Mouse (Mus musculus) hindbrain, embryonic 16.5 days (tissue): ENCODE data around the gene Hspa1a. TPM values are rescaled to one million over a fixed set of nuclear protein-coding genes. Genes with fewer than 3 reads are reported as not detected.
"Not testable (repeated sequence)": the region's sequence is repeated elsewhere in the genome, so short reads cannot be mapped to it uniquely, and the experiment has no call there.

ENCODE experiments used
- ATAC-seq: fragments of 200-750 bp; cut with Nextera tagmentation; 2 replicates; pipeline ENCODE4 v1.8.0; 2017; ENCODE audit warnings: moderate TSS enrichment, moderate library complexity
- H3K27ac ChIP-seq: fragments of 300-500 bp; sonication (generic); 2 replicates; pipeline ENCODE4 v1.5.1; 2014; ENCODE audit warnings: low read depth, mild to moderate bottlenecking, control low read depth, low read length, moderate library complexity
- H3K27me3 ChIP-seq: fragments of 300-500 bp; sonication (generic); replicated peaks from 2 replicates; pipeline ENCODE4 v1.6.1; 2014; ENCODE audit warnings: low read length; ENCODE audit not compliant: control insufficient read depth, insufficient read depth
- H3K36me3 ChIP-seq: fragments of 300-500 bp; sonication (generic); 2 replicates; pipeline ENCODE4 v1.6.1; 2014; ENCODE audit warnings: mild to moderate bottlenecking, low read length, moderate library complexity, mixed read lengths; ENCODE audit not compliant: control insufficient read depth, insufficient read depth
- H3K4me1 ChIP-seq: fragments of 300-500 bp; sonication (generic); 2 replicates; pipeline ENCODE4 v1.6.1; 2014; ENCODE audit warnings: low read depth, low read length; ENCODE audit not compliant: control insufficient read depth, insufficient read depth
- H3K4me2 ChIP-seq: fragments of 300-500 bp; sonication (generic); 2 replicates; pipeline ENCODE4 v1.6.1; 2014; ENCODE audit warnings: mild to moderate bottlenecking, low read length, control low read depth, moderate library complexity
- H3K4me3 ChIP-seq: fragments of 300-500 bp; sonication (generic); 2 replicates; pipeline ENCODE4 v1.5.1; 2014; ENCODE audit warnings: mild to moderate bottlenecking, low read length, control low read depth, moderate library complexity
- H3K9ac ChIP-seq: fragments of 300-500 bp; sonication (generic); 2 replicates; pipeline ENCODE4 v1.6.1; 2014; ENCODE audit warnings: low read depth, mild to moderate bottlenecking, control low read depth, low read length, moderate library complexity
- H3K9me3 ChIP-seq: fragments of 300-500 bp; sonication (generic); 2 replicates; pipeline ENCODE4 v1.6.1; 2014; ENCODE audit warnings: mild to moderate bottlenecking, low read length, moderate library complexity; ENCODE audit not compliant: control insufficient read depth
- WGBS: fragments of 180-500 bp; shearing (Covaris S2); extraction: QIAGEN DNeasy Blood & Tissue Kit; methylation state at CpG from one replicate; pipeline ENCODE4 v1.1.7; 2014; 5-methylcytosine and 5-hydroxymethylcytosine counted together
- polyA plus RNA-seq: library from polyadenylated mRNA; unstranded; fragments of >200 nt; fragmentation: Nextera tagmentation; extraction: Ambion mirVana; gene quantifications from 2 replicates; pipeline ENCODE4 v1.2.1, GENCODE M21; 2015

The Hspa1a gene
- polyA plus RNA-seq, 1 experiment from 2014 or later = 18.1 TPM

- no peak overlapping the region for H3K4me2 ChIP-seq
- WGBS = 90% methylated on average over 16 of the region's 16 CpGs
- H3K27ac ChIP-seq = no peak overlapping the region
- no peak overlapping the region for H3K9ac ChIP-seq
- peaks cover 3% of the 10 kb centered on the region; the same call in 1 of the 2 replicates for H3K4me1 ChIP-seq
- peaks cover 48% of the 10 kb centered on the region for H3K36me3 ChIP-seq
- no peak overlapping the region for H3K4me3 ChIP-seq
- ATAC-seq = no peak
- no peaks in the 10 kb centered on the region for H3K27me3 ChIP-seq
- H3K9me3 ChIP-seq = no peaks in the 10 kb centered on the region
Measured at GRCm38 (mm10) chr17:35015296-35015695, 43.3 kb upstream of the Hspa1a start.

- Histone ChIP-seq H3K27ac (no peak overlapping the region), H3K9ac (no peak overlapping the region), H3K4me2 (no peak overlapping the region), H3K4me3 (no peak overlapping the region), H3K4me1 (peaks cover 3% of the 10 kb centered on the region; the same call in 1 of the 2 replicates), H3K9me3 (no peaks in the 10 kb centered on the region), H3K36me3 (peaks cover 52% of the 10 kb centered on the region), H3K27me3 (no peaks in the 10 kb centered on the region)
- 88% methylated on average over 6 of the region's 6 CpGs for WGBS
- no peak for ATAC-seq
Measured at GRCm38 (mm10) chr17:35013221-35013620, 41.3 kb upstream of the Hspa1a start.

GRCm38 (mm10) chr17:35012430-35012829, 40.5 kb upstream of the Hspa1a start:
- Histone ChIP-seq H3K9ac (no peak overlapping the region), H3K27me3 (no peaks in the 10 kb centered on the region), H3K4me3 (no peak overlapping the region), H3K27ac (no peak overlapping the region), H3K9me3 (no peaks in the 10 kb centered on the region), H3K4me2 (no peak overlapping the region), H3K4me1 (peaks cover 3% of the 10 kb centered on the region; the same call in 1 of the 2 replicates), H3K36me3 (peaks cover 59% of the 10 kb centered on the region)
- no peak for ATAC-seq
- 89% methylated on average over 13 of the region's 13 CpGs for WGBS

GRCm38 (mm10) chr17:35011440-35011839, 39.5 kb upstream of the Hspa1a start:
- Histone ChIP-seq H3K27me3 (no peaks in the 10 kb centered on the region), H3K9ac (no peak overlapping the region), H3K9me3 (no peaks in the 10 kb centered on the region), H3K4me1 (peaks cover 3% of the 10 kb centered on the region; the same call in 1 of the 2 replicates), H3K36me3 (peaks cover 59% of the 10 kb centered on the region), H3K4me3 (no peak overlapping the region), H3K4me2 (no peak overlapping the region), H3K27ac (no peak overlapping the region)
- 93% methylated on average over 8 of the region's 8 CpGs for WGBS
- no peak for ATAC-seq

GRCm38 (mm10) chr17:35009586-35009985, 37.6 kb upstream of the Hspa1a start:
- H3K9ac ChIP-seq = no peak overlapping the region
- no peaks in the 10 kb centered on the region for H3K27me3 ChIP-seq
- H3K36me3 ChIP-seq = peaks cover 66% of the 10 kb centered on the region
- ATAC-seq = no peak
- H3K9me3 ChIP-seq = no peaks in the 10 kb centered on the region
- no peak overlapping the region for H3K4me2 ChIP-seq
- 81% methylated on average over 7 of the region's 7 CpGs for WGBS
- no peaks in the 10 kb centered on the region for H3K4me1 ChIP-seq
- no peak overlapping the region for H3K4me3 ChIP-seq
- no peak overlapping the region for H3K27ac ChIP-seq

- ATAC-seq = no peak
- Histone ChIP-seq H3K4me2 (no peak overlapping the region), H3K9ac (no peak overlapping the region), H3K36me3 (peaks cover 47% of the 10 kb centered on the region), H3K9me3 (no peaks in the 10 kb centered on the region), H3K4me3 (no peak overlapping the region), H3K27me3 (no peaks in the 10 kb centered on the region), H3K4me1 (peaks cover 9% of the 10 kb centered on the region), H3K27ac (no peak overlapping the region)
- WGBS = 97% methylated on average over 7 of the region's 7 CpGs
Measured at GRCm38 (mm10) chr17:35007387-35007991, 35.5 kb upstream of the Hspa1a start.

- not testable (repeated sequence) for H3K27me3 ChIP-seq, H3K4me3 ChIP-seq, ATAC-seq, H3K4me2 ChIP-seq, H3K9me3 ChIP-seq, H3K27ac ChIP-seq, H3K9ac ChIP-seq
- H3K36me3 ChIP-seq = peaks cover 32% of the 10 kb centered on the region
- peaks cover 13% of the 10 kb centered on the region for H3K4me1 ChIP-seq
- WGBS = 93% methylated on average over 4 of the region's 5 CpGs
Measured at GRCm38 (mm10) chr17:35005902-35006301, 33.9 kb upstream of the Hspa1a start.

GRCm38 (mm10) chr17:35005158-35005557, 33.2 kb upstream of the Hspa1a start:
- Histone ChIP-seq H3K27me3 (no peaks in the 10 kb centered on the region), H3K4me1 (peaks cover 13% of the 10 kb centered on the region), H3K4me2 (no peak overlapping the region), H3K4me3 (no peak overlapping the region), H3K9me3 (no peaks in the 10 kb centered on the region), H3K36me3 (peaks cover 25% of the 10 kb centered on the region), H3K9ac (no peak overlapping the region), H3K27ac (no peak overlapping the region)
- 90% methylated on average over 10 of the region's 10 CpGs for WGBS
- ATAC-seq = no peak

GRCm38 (mm10) chr17:35004075-35004717, 32.2 kb upstream of the Hspa1a start:
- Histone ChIP-seq H3K9ac (no peak overlapping the region), H3K4me3 (no peak overlapping the region), H3K4me1 (peaks cover 18% of the 10 kb centered on the region), H3K36me3 (peaks cover 25% of the 10 kb centered on the region), H3K27ac (no peak overlapping the region), H3K27me3 (no peaks in the 10 kb centered on the region), H3K9me3 (no peaks in the 10 kb centered on the region), H3K4me2 (no peak overlapping the region)
- ATAC-seq = no peak
- WGBS = 95% methylated on average over 17 of the region's 17 CpGs
